Mouse (Mus musculus): ENCODE results near the gene Arih1. TPM values are rescaled to one million over a fixed set of nuclear protein-coding genes. Genes with fewer than 3 reads are reported as not detected.

Gene Arih1
- 3.2 and 4.1 TPM in 2 replicates for polyA plus RNA-seq (2012; rRNA removed)

GRCm38 (mm10) chr9:59486549-59487065, at the start of gene Arih1:
Gene Arih1, minus strand, starts transcription at chr9:59486618.

GRCm38 (mm10) chr9:59353253-59353639, 133.2 kb downstream of the Arih1 start, which contains the start of gene Bbs4:
Gene Bbs4, minus strand, starts transcription at chr9:59353508.

Other genes with a start within 250 kb of the Arih1 start
- 9.5 and 10.3 TPM in 2 replicates for gene Adpgk, start 195.1 kb downstream of the Arih1 start, polyA plus RNA-seq (2012; rRNA removed)
- 0.66 and 0.90 TPM in 2 replicates for gene Bbs4, start 133.1 kb downstream of the Arih1 start, polyA plus RNA-seq (2012; rRNA removed)
- gene Hexa, start 52.9 kb upstream of the Arih1 start, polyA plus RNA-seq (2012; rRNA removed), result 32.8 and 42.4 TPM in 2 replicates
- gene Tmem202, start 53.2 kb upstream of the Arih1 start, polyA plus RNA-seq (2012; rRNA removed), result 0.15 and 0.20 TPM in 2 replicates
- gene Celf6, start 91.3 kb upstream of the Arih1 start, polyA plus RNA-seq (2012; rRNA removed), result 1.2 and 2.2 TPM in 2 replicates
- 3.3 and 6.6 TPM in 2 replicates for gene Parp6, start 130.7 kb upstream of the Arih1 start, polyA plus RNA-seq (2012; rRNA removed)
- 928 and 1,039 TPM in 2 replicates for gene Pkm, start 169.8 kb upstream of the Arih1 start, polyA plus RNA-seq (2012; rRNA removed)
- 2.1 and 2.4 TPM in 2 replicates for gene Gramd2, start 193.5 kb upstream of the Arih1 start, polyA plus RNA-seq (2012; rRNA removed)